Mouse (Mus musculus): ENCODE measurements around the gene Shd. TPM values are rescaled to one million over a fixed set of nuclear protein-coding genes. Genes with fewer than 3 reads are reported as not detected.
A peak's percentile ranks its signal among the peaks of the same experiment; 100 is the strongest.

Gene Shd
- polyA plus RNA-seq, 1 experiment from 2014 or later = 6.6 TPM

DNA sequence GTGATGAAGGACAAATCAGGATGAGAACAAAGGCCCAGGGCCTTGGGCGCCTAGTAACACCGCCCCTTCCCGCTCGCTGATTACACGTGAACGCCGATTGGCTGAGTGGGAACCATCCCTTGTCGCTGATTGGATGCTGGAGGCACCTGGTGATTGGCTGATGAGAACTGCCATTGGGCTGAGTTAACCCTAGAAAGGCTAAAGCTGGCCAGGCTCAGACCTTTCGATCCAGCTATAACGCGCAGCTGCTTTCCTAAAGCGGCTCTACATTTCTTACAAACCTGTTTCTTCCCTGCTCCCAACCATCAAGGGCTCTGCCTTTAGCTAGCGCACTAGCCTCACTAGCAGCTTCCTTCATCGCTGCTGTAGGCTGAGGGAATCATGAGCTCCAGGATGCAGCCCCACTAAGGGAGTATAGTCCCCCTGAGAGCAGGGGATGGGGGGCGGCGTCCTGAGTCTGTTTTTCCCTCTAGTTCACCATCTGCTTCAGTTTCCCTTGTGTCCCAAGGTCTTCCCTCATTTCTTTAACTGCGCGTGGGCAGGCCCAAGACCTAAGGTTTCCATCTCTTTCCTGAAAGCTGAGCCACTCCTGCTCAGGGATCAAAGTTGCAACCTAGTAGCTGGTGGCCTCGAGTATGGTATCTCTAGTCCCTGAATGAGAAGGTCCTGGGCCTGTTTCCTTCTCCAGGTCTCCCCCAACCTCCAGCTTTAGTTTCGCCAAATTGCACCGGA lies 38.3 kb downstream of the Shd start:
- ATAC-seq (replicated peaks; ENCODE audit: insufficient number of reproducible peaks, insufficient read depth, low FRiP score, low read depth) = peak; percentile 90
- peak overlapping the region; percentile 84 for H3K4me3 ChIP-seq
- peaks cover 15% of the 10 kb centered on the region for H3K36me3 ChIP-seq
- no peaks in the 10 kb centered on the region for H3K9me3 ChIP-seq (replicated peaks)
- H3K9ac ChIP-seq = peak overlapping the region; percentile 58
- under 1% methylated on average over 21 of the region's 21 CpGs for WGBS
- H3K27me3 ChIP-seq = no peaks in the 10 kb centered on the region
- H3K4me2 ChIP-seq = peak overlapping the region; percentile 92
- H3K4me1 ChIP-seq (replicated peaks) = peaks cover 33% of the 10 kb centered on the region
- H3K27ac ChIP-seq = peak overlapping the region; percentile 92

DNA sequence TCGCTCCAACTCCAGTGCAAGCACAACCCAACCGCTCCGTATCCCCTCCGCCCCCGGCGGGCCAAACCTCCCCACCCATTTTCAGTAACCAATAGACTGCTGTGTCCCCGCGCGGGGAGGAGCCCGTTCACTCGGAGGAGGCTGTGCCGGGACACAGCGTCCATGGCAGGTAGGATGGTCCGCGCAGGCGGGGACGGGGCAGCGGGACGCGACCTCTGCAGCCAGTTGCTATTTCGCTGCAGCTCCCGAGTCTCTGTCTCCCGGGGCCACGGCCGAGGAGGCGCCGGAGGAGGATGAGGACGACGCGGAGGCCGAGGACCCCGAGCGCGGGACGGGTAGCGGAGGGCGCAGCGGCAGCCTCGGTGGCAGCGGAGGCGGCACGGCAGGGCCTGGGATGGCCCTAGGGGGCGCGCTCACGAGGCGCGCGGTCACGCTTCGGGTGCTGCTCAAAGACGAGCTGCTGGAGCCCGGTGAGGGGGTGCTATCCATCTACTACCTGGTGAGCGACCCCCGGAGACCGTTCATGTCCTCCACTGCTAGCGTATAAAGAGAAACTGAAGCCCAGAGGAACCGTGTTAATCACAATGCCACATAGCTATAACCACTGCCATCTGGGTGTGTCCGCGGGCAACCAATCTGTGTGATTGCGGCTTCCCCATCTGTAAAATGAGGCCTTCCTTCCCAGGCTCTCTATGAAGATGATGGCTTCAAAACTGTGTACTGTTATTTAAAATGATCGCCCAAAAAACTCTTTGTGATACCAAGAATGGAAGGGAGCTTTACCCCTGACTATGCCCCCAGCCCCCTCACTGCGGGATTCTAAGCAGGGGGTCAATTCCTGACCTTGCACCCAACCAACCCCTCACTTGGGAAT lies 39.1 kb downstream of the Shd start:
- Histone ChIP-seq H3K36me3 (peaks cover 21% of the 10 kb centered on the region), H3K27me3 (no peaks in the 10 kb centered on the region), H3K27ac (peak overlapping the region; percentile 92), H3K4me1 (replicated peaks) (peaks cover 33% of the 10 kb centered on the region), H3K9me3 (replicated peaks) (no peaks in the 10 kb centered on the region), H3K9ac (peak overlapping the region; percentile 76), H3K4me3 (peak overlapping the region; percentile 84), H3K4me2 (peak overlapping the region; percentile 92)
- peak; percentile 91 for ATAC-seq (replicated peaks; ENCODE audit: insufficient number of reproducible peaks, insufficient read depth, low FRiP score, low read depth)
- under 1% methylated on average over 62 of the region's 62 CpGs for WGBS

DNA sequence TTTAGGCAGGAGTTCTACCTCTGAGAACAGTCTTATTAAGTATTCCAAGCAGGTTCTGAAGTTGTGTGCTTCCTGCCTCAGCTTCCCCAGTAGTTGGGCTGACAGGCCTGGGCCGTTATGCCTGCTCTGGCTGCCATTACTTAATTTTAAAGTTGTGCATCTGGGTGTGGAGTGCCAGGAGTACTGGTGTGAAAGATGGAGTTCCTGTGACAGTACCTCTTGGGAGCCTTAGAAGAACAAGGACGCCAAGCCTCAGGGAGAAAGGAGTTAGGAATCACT lies 39.6 kb downstream of the Shd start:
- H3K27ac ChIP-seq = no peak overlapping the region
- H3K9me3 ChIP-seq (replicated peaks) = no peaks in the 10 kb centered on the region
- H3K27me3 ChIP-seq = no peaks in the 10 kb centered on the region
- peaks cover 23% of the 10 kb centered on the region for H3K36me3 ChIP-seq
- peaks cover 33% of the 10 kb centered on the region for H3K4me1 ChIP-seq (replicated peaks)
- WGBS = 45% methylated on average over 2 of the region's 2 CpGs
- H3K9ac ChIP-seq = peak overlapping the region; percentile 76
- peak overlapping the region; percentile 84 for H3K4me3 ChIP-seq
- no peak for ATAC-seq (replicated peaks; ENCODE audit: insufficient number of reproducible peaks, insufficient read depth, low FRiP score, low read depth)
- H3K4me2 ChIP-seq = peak overlapping the region; percentile 92

DNA sequence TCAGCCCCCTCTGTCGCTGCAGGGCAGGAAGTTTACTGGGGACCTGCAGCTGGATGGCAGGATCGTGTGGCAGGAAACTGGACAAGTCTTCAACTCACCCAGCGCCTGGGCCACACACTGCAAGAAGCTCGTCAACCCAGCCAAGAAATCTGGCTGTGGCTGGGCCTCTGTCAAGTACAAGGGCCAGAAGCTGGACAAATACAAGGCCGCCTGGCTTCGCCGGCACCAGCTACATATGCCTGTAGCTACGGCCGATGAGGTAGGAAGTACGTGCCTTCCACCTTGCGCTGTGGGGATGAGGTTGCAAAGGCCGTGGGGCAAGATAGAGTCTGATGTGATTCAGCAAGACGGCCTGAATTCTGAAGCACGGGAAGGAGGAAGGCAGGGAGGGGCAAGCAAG lies 40.0 kb downstream of the Shd start:
- H3K9me3 ChIP-seq (replicated peaks) = no peaks in the 10 kb centered on the region
- peak overlapping the region; percentile 76 for H3K9ac ChIP-seq
- H3K4me1 ChIP-seq (replicated peaks) = peaks cover 29% of the 10 kb centered on the region
- 65% methylated on average over 14 of the region's 14 CpGs for WGBS
- H3K36me3 ChIP-seq = peaks cover 27% of the 10 kb centered on the region
- H3K4me2 ChIP-seq = peak overlapping the region; percentile 92; the same call in 1 of the 2 replicates
- no peak overlapping the region for H3K27ac ChIP-seq
- ATAC-seq (replicated peaks; ENCODE audit: insufficient number of reproducible peaks, insufficient read depth, low FRiP score, low read depth) = no peak
- peak overlapping the region; percentile 84 for H3K4me3 ChIP-seq
- H3K27me3 ChIP-seq = no peaks in the 10 kb centered on the region

DNA sequence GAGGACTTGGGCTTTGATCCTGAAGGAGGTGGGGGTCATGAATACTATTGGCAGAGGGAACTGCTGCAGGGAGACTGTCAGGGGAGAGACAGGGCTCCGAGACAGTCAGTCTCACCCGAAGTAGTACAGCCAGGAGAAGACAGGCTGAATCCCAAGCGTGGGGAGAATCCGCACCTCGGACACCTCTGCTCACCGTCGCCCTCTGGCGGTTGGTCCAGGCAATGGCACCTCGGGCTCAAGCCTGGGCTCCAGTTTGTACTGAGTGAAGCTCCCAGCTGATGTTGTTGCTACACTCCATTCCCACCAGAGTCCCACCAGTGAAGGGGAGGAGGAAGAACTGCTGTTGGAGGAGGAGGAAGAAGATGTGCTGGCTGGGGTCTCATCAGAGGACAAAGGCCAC lies 40.4 kb downstream of the Shd start:
- 9% methylated on average over 9 of the region's 9 CpGs for WGBS
- ATAC-seq (replicated peaks; ENCODE audit: insufficient number of reproducible peaks, insufficient read depth, low FRiP score, low read depth) = no peak
- Histone ChIP-seq H3K4me1 (replicated peaks) (peaks cover 26% of the 10 kb centered on the region), H3K9me3 (replicated peaks) (no peaks in the 10 kb centered on the region), H3K36me3 (peaks cover 31% of the 10 kb centered on the region), H3K4me2 (peak overlapping the region; percentile 92; the same call in 1 of the 2 replicates), H3K27ac (no peak overlapping the region), H3K27me3 (no peaks in the 10 kb centered on the region), H3K4me3 (0 out of 2 replicates have a peak overlapping the region, but pooled peaks have one; percentile 84), H3K9ac (no peak overlapping the region)

DNA sequence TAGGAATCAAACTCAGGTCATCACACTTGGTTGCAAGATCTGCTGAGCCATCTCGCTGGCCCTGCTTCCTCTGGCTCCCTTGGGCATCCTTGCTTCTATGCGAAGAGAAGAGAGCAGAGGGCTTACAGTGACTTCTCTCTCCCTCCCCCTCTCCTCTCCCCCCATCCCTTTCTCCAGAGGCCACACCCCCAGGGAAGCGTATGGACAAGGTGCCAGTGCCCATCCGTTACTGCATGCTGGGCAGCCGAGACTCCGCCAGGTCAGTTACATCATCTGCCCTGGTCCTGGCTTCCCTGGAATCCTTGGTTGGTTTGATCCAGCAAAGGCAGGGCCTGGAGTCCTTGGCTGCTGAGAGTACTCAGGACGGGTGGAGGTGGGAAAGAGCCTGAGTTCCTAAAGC lies 41.2 kb downstream of the Shd start:
- WGBS = 86% methylated on average over 7 of the region's 7 CpGs
- ATAC-seq (replicated peaks; ENCODE audit: insufficient number of reproducible peaks, insufficient read depth, low FRiP score, low read depth) = no peak
- H3K27me3 ChIP-seq = no peaks in the 10 kb centered on the region

DNA sequence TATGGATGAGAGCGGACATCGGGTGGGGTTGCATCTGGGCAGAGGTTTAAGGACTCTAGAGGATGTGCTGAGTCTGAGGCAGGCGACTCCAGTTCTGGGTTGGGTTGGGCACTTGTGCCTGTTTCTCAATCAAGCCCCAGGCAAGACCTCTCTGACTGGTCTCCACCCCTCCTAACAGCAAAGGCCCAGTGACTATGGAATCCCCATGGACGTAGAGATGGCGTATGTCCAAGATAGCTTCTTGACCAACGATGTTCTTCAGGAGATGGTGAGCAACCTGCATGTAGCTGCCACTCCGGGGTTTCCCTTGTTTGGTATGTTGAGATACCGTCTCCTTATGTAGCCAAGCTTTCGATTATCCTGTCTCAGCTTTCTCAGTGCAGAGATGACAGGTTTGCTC lies 45.0 kb downstream of the Shd start:
- no peak overlapping the region for H3K27ac ChIP-seq
- no peaks in the 10 kb centered on the region for H3K9me3 ChIP-seq (replicated peaks)
- no peak for ATAC-seq (replicated peaks; ENCODE audit: insufficient number of reproducible peaks, insufficient read depth, low FRiP score, low read depth)
- no peaks in the 10 kb centered on the region for H3K27me3 ChIP-seq
- 89% methylated on average over 9 of the region's 9 CpGs for WGBS
- no peak overlapping the region for H3K4me3 ChIP-seq
- peaks cover 73% of the 10 kb centered on the region for H3K36me3 ChIP-seq
- no peak overlapping the region for H3K9ac ChIP-seq
- no peak overlapping the region for H3K4me2 ChIP-seq
- peaks cover 11% of the 10 kb centered on the region for H3K4me1 ChIP-seq (replicated peaks)

More for the DNA sequence above, 41.2 kb downstream of the Shd start:
- no peak overlapping the region for H3K4me2 ChIP-seq
- no peak overlapping the region for H3K9ac ChIP-seq
- H3K36me3 ChIP-seq = peaks cover 39% of the 10 kb centered on the region
- no peaks in the 10 kb centered on the region for H3K9me3 ChIP-seq (replicated peaks)
- peaks cover 26% of the 10 kb centered on the region for H3K4me1 ChIP-seq (replicated peaks)
- no peak overlapping the region for H3K27ac ChIP-seq
- no peak overlapping the region for H3K4me3 ChIP-seq

DNA sequence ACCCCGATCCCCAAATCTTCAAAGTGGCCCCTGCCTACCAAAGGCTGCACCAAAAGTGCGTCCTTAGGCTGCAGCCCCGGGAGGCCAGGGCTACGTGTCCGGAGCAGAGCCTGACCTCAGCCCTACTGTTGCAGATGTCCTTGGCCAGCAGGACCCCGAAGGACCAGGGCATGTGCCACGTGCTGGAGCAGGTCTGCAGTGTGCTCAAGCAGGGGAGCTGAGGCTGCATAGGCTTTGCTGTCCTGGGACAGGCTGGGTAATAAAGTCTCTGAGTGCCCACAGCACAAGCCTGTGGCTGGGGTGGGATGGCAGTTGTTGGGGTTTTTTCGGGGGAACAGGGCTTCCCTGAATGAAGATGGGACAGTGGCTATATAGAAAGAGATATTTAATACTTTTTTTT lies 46.1 kb downstream of the Shd start:
- Histone ChIP-seq H3K36me3 (peaks cover 71% of the 10 kb centered on the region), H3K4me3 (no peak overlapping the region), H3K27me3 (no peaks in the 10 kb centered on the region), H3K4me1 (replicated peaks) (peaks cover 14% of the 10 kb centered on the region), H3K9me3 (replicated peaks) (no peaks in the 10 kb centered on the region), H3K9ac (no peak overlapping the region), H3K4me2 (no peak overlapping the region), H3K27ac (no peak overlapping the region)
- ATAC-seq (replicated peaks; ENCODE audit: insufficient number of reproducible peaks, insufficient read depth, low FRiP score, low read depth) = no peak
- WGBS = 88% methylated on average over 8 of the region's 8 CpGs

DNA sequence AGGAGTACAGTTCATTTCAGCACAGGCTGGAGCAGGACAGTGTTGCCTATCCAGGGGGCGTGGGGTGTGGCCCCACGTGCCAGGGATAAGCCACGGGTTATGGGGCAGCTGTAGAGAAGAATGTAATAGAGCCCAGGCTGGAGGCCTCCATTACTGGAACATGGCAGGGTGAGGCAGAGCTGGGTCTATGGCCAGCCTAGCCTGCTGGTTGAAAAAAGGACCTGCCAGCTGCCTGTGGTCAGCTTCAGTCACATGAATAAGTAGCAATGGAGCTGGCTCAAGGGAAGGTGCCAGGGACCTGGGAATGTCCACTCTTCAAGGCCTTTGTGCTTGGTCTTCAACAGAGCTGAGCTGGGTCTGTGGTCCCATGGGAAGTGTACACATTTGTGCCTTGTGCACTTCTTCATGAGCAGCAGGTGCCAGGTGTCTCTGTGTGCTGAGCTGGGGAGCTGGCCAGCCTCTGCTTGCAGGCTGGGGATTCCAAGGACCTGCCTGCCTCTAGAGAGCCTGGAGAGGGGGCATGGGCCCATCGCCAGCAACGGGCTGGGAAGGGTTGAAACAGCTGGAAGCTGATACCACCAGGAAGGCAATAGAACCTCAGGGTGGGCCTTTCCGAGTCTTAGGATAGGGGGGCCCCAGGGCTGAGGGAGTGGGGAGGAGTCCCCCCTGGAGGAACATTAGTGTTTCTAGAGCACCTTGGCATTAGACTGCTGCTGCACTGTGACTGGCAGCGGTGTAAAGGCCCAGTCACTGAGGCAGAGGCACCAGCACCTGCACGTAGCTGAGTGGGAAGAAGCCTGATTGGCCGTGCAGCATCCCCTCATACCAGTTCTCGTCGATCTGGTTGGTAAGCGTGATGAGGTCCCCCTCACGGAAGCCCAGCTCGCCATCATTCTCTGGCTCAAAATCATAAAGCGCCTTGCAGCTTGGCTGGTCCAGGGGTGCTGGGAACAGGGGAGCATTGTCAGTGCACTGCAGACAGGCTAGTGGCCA lies 46.8 kb downstream of the Shd start:
- Histone ChIP-seq H3K4me2 (no peak overlapping the region), H3K9ac (no peak overlapping the region), H3K9me3 (replicated peaks) (no peaks in the 10 kb centered on the region), H3K36me3 (peaks cover 64% of the 10 kb centered on the region), H3K4me1 (replicated peaks) (peaks cover 22% of the 10 kb centered on the region), H3K27me3 (no peaks in the 10 kb centered on the region), H3K27ac (no peak overlapping the region), H3K4me3 (no peak overlapping the region)
- WGBS = 79% methylated on average over 15 of the region's 15 CpGs
- no peak for ATAC-seq (replicated peaks; ENCODE audit: insufficient number of reproducible peaks, insufficient read depth, low FRiP score, low read depth)

DNA sequence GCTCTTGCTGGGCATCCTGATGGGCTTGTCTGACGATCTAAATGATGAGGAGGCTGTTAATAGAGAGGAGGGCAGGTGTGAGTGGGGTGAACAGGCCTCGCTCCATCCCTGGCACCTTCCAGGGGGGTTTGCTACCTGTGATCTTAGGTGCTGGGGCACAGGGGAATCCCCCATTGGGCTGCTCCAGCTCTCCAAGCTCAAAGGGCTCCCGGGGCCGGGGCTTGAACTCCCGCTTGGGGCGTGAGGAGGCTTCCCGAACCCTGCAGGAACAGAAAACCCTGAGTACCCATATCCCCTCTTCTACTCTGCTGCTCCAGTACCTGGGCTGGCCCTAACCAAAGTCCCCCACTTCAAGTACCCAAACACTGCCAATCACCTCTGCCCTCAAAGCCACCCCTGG lies 47.6 kb downstream of the Shd start:
- no peak overlapping the region for H3K9ac ChIP-seq
- H3K27me3 ChIP-seq = no peaks in the 10 kb centered on the region
- 84% methylated on average over 7 of the region's 7 CpGs for WGBS
- ATAC-seq (replicated peaks; ENCODE audit: insufficient number of reproducible peaks, insufficient read depth, low FRiP score, low read depth) = no peak
- no peak overlapping the region for H3K27ac ChIP-seq
- H3K4me3 ChIP-seq = no peak overlapping the region
- H3K36me3 ChIP-seq = peaks cover 64% of the 10 kb centered on the region
- no peaks in the 10 kb centered on the region for H3K9me3 ChIP-seq (replicated peaks)
- H3K4me1 ChIP-seq (replicated peaks) = peaks cover 28% of the 10 kb centered on the region
- H3K4me2 ChIP-seq = no peak overlapping the region
